Mouse (Mus musculus): ENCODE data around the gene Olfr237-ps1. TPM values are rescaled to one million over a fixed set of nuclear protein-coding genes. Genes with fewer than 3 reads are reported as not detected.

The Olfr237-ps1 gene
- not detected in 2 replicates for polyA plus RNA-seq (2012; rRNA removed)

GRCm38 (mm10) chr6:43146267-43146666 is at the start of gene Olfr237-ps1:
TSS of gene Olfr237-ps1 (plus strand) at chr6:43146567.

GRCm38 (mm10) chr6:43106069-43106468 is 40.3 kb upstream of the Olfr237-ps1 start, which contains the start of gene Olfr441:
TSS of gene Olfr441 (plus strand) at chr6:43106369.

GRCm38 (mm10) chr6:43162982-43163381 is 16.6 kb downstream of the Olfr237-ps1 start, which contains the start of gene Olfr437:
TSS of gene Olfr437 (plus strand) at chr6:43163282.

GRCm38 (mm10) chr6:43171840-43172239 is 25.5 kb downstream of the Olfr237-ps1 start, which contains the start of gene Olfr13:
TSS of gene Olfr13 (plus strand) at chr6:43172140.

GRCm38 (mm10) chr6:43196781-43197180 is 50.4 kb downstream of the Olfr237-ps1 start, which contains the start of gene Olfr435:
TSS of gene Olfr435 (plus strand) at chr6:43197146.

Other genes with a start within 250 kb of the Olfr237-ps1 start
- not detected in 2 replicates for gene Olfr447, start 237.7 kb upstream of the Olfr237-ps1 start, polyA plus RNA-seq (2012; rRNA removed)
- not detected in 2 replicates for gene Olfr446, start 225.2 kb upstream of the Olfr237-ps1 start, polyA plus RNA-seq (2012; rRNA removed)
- not detected in 2 replicates for gene Olfr444, start 197.5 kb upstream of the Olfr237-ps1 start, polyA plus RNA-seq (2012; rRNA removed)
- gene Olfr441, start 40.2 kb upstream of the Olfr237-ps1 start, polyA plus RNA-seq (2012; rRNA removed): not detected in 2 replicates
- not detected in 2 replicates for gene Olfr437, start 16.7 kb downstream of the Olfr237-ps1 start, polyA plus RNA-seq (2012; rRNA removed)
- gene Olfr13, start 25.6 kb downstream of the Olfr237-ps1 start, polyA plus RNA-seq (2012; rRNA removed): not detected in 2 replicates
- gene Olfr435, start 50.6 kb downstream of the Olfr237-ps1 start, polyA plus RNA-seq (2012; rRNA removed): not detected in 2 replicates
- gene Olfr434, start 66.5 kb downstream of the Olfr237-ps1 start, polyA plus RNA-seq (2012; rRNA removed): not detected in 2 replicates
- not detected in 2 replicates for gene Olfr47, start 85.0 kb downstream of the Olfr237-ps1 start, polyA plus RNA-seq (2012; rRNA removed)
- 9.5 and 12.4 TPM in 2 replicates for gene Arhgef5, start 119.0 kb downstream of the Olfr237-ps1 start, polyA plus RNA-seq (2012; rRNA removed)
- gene Nobox, start 163.0 kb downstream of the Olfr237-ps1 start, polyA plus RNA-seq (2012; rRNA removed): not detected in 2 replicates

Data from stomach, adult 2 months (tissue).